Mouse (Mus musculus): Measurements from ENCODE around the gene Pate4. TPM values are rescaled to one million over a fixed set of nuclear protein-coding genes. Genes with fewer than 3 reads are reported as not detected.

Pate4 gene
- total RNA-seq, 2 experiments from 2014 or later, result not detected

- no peak overlapping the region for H3K4me3 ChIP-seq
- intact Hi-C loops (cut with DNase I), result no loop called here
- TF ChIP-seq CTCF (IDR thresholded peaks at IDR 0.05), result no peak
- no peak for DNase-seq
- no peak overlapping the region for H3K27ac ChIP-seq
Measured at GRCm38 (mm10) chr9:35564536-35565240, 47.1 kb downstream of the Pate4 start.

GRCm38 (mm10) chr9:35561583-35561982 is 50.2 kb downstream of the Pate4 start:
- H3K4me3 ChIP-seq, result no peak overlapping the region
- intact Hi-C loops (cut with DNase I), result no loop called here
- no peak overlapping the region for H3K27ac ChIP-seq
- no peak for TF ChIP-seq CTCF (IDR thresholded peaks at IDR 0.05)
- DNase-seq, result no peak

- no peak for DNase-seq
- TF ChIP-seq CTCF (IDR thresholded peaks at IDR 0.05), result no peak
- Histone ChIP-seq H3K4me3 (no peak overlapping the region), H3K27ac (no peak overlapping the region)
- intact Hi-C loops (cut with DNase I), result no loop called here
Measured at GRCm38 (mm10) chr9:35561076-35561475, 50.7 kb downstream of the Pate4 start.

- peak overlapping the region; percentile 89 for H3K4me3 ChIP-seq
- TF ChIP-seq CTCF (IDR thresholded peaks at IDR 0.05), result no peak
Measured at GRCm38 (mm10) chr9:35559009-35559890, 52.5 kb downstream of the Pate4 start.

GRCm38 (mm10) chr9:35558257-35559008 is 53.3 kb downstream of the Pate4 start, which contains the start of the genes Ddx25 and Pus3:
TSS of gene Ddx25 (minus strand) at chr9:35558528.
TSS of gene Pus3 (plus strand) at chr9:35558595.
- H3K4me3 ChIP-seq, result peak within 1 kb of the TSS; percentile 89
- intact Hi-C loops (cut with DNase I), result loop anchor here (10.0 kb wide), 1 partner anchor 604 kb away; no protein-coding TSS in a partner anchor
- no peak for DNase-seq
- peak within 1 kb of the TSS; percentile 82 for H3K27ac ChIP-seq
- TF ChIP-seq CTCF (IDR thresholded peaks at IDR 0.05), result no peak

More at GRCm38 (mm10) chr9:35559009-35559890, 52.5 kb downstream of the Pate4 start:
- DNase-seq, result peak; percentile 80
- peak overlapping the region; percentile 82 for H3K27ac ChIP-seq
- intact Hi-C loops (cut with DNase I), result loop anchor here (10.0 kb wide), 1 partner anchor 604 kb away; no protein-coding TSS in a partner anchor

Other genes starting within 250 kb of the Pate4 start
- 10 to 100 TPM; 12.4 to 12.9 TPM for gene Cdon, start 190.8 kb downstream of the Pate4 start, total RNA-seq (2021)
- gene Gm1113, start 93.7 kb downstream of the Pate4 start, total RNA-seq (2021), result not detected
- not detected for gene Ddx25, start 53.4 kb downstream of the Pate4 start, total RNA-seq (2021)
- gene Pus3, start 53.3 kb downstream of the Pate4 start, total RNA-seq (2021), result 1 to 10 TPM; 9.0 to 9.1 TPM
- gene Pate2, start 41.7 kb downstream of the Pate4 start, total RNA-seq (2021), result not detected
- gene Hyls1, start 41.5 kb downstream of the Pate4 start, total RNA-seq (2021), result 1 to 10 TPM; 1.2 to 1.3 TPM
- not detected for gene Pate3, start 36.3 kb upstream of the Pate4 start, total RNA-seq (2021)
- gene Pate1, start 75.4 kb upstream of the Pate4 start, total RNA-seq (2021), result not detected
- not detected for gene Gm17677, start 129.1 kb upstream of the Pate4 start, total RNA-seq (2021)
- gene Gm17727, start 166.2 kb upstream of the Pate4 start, total RNA-seq (2021), result not detected
- not detected for gene Gm27235, start 178.2 kb upstream of the Pate4 start, total RNA-seq (2021)
- gene D730048I06Rik, start 178.2 kb upstream of the Pate4 start, total RNA-seq (2021), result not detected
- not detected for gene 9230110F15Rik, start 232.2 kb upstream of the Pate4 start, total RNA-seq (2021)